Mouse (Mus musculus) cerebral cortex, adult 2 months (tissue): ENCODE results near the gene Nfia.

ENCODE experiments used
- WGBS: fragments of 180-500 bp; shearing (Covaris S2); methylation state at CpG from one replicate; pipeline ENCODE4 v1.1.7; 2018; 5-methylcytosine and 5-hydroxymethylcytosine counted together

Nfia gene

DNA sequence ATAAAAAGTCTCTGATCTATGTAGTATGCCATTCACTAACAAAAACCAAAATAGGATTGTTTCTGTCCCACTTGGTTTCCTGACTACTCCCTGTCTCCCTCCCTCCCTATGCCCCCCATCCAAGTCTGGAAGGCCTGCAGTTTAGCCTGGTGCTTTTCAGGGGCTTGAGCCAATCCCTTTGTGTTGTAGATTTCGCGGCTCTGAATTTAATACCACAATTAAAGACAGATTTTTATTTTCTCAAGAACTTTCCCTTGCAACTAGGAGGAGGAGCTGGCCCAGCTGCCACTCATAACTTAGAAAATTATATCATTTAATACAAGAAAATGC lies 330.8 kb downstream of the Nfia start:
- WGBS = 23% methylated on average over 2 of the region's 2 CpGs

- 92% methylated on average over 8 of the region's 8 CpGs for WGBS
Observed at GRCm38 (mm10) chr4:98104161-98104560, 331.6 kb downstream of the Nfia start.

GRCm38 (mm10) chr4:98104911-98105702 lies 332.6 kb downstream of the Nfia start:
- WGBS = 72% methylated on average over 9 of the region's 9 CpGs

DNA sequence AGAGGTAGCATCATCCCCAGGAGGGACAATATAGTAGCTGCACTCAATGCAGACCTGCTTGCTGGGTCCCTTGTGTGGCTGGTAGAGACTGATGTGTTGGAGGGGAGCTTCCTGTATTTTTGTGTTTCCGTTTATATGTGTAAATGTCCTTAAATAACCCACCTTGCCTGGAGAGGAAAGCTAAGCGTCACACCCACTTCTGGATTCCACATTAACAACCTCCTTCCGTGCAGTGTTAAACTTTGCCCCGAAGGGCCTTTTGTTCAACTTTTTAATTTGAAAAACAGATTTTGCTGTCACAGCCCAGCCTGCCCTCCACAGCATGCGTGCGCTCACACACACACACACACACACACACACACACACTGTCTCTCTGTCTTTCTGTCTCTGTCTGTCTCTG lies 333.4 kb downstream of the Nfia start:
- WGBS = 58% methylated on average over 6 of the region's 6 CpGs

- WGBS = 63% methylated on average over 14 of the region's 14 CpGs
Observed at GRCm38 (mm10) chr4:98106445-98107092, 334.0 kb downstream of the Nfia start.

- WGBS = 72% methylated on average over 4 of the region's 4 CpGs
Observed at GRCm38 (mm10) chr4:98107093-98107453, 334.5 kb downstream of the Nfia start.

DNA sequence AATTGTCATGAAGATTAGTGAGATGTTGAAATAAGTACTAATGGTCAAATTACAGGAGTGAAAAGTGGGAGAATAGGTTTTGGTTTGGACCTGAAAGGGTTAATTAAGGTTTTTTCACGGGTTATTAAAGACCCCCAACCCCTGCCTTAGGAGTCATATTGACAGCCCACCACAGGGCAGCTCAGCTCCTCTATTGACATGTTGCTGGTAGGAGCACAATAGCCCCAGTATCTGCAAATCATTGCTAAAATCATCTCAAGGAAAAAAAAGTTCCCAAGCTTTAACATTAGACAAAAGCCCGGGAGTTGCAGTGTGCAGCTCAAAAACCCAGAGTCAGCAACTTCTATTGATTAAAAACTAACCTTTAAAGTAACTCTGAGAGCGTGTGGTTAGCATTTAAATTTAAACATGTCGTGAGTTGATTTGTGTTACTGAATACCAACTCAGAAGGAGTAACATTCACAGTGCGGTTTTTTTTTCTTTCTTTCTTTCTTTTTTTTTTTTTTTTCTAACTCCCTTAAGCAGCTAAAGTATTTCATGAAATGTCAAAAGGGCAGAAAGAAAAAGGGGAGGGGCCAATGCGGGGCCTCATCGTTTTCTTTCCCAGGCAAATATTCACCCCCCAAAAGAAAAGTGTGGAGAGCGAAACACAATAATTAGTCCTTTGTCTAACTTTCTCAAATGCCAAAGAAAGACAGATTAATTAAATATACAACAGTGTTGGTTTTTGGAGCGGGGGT lies 335.6 kb downstream of the Nfia start:
- WGBS = 29% methylated on average over 9 of the region's 9 CpGs

DNA sequence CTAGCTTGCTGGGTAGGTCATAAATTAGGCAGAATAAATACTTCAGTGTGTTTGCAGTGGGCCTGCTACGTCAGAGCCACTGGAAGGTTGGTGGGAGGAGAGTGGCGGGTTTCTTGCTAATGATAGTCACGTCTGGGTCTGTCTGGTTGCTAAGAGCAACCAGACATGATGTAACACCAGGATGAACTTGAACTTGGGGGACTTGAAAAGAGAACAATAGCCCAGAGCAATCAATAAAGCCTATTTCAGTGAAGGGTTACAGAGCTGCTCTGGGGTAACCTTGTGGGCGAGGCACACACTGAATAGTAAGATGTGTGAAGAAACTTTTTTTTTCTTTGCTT lies 336.1 kb downstream of the Nfia start:
- WGBS = 25% methylated on average over 4 of the region's 4 CpGs

GRCm38 (mm10) chr4:98109064-98109463 lies 336.5 kb downstream of the Nfia start:
- 34% methylated on average over 7 of the region's 7 CpGs for WGBS

DNA sequence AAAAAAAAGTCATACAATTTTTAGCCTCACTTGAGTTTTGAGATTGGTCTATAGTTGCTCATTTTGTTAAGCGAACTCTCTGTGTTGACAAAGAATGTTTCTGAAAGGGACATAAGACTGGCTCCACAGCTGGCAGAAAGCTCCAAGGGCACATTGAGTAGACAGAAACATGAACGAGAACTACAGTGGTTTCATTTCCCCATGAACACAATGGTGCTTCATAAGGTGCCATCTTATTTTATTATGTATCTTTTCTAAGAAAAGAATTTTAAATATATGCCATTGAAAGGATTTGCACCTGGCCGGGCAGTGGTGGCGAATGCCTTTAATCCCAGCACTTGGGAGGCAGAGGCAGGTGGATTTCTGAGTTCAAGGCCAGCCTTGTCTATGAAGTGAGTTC lies 337.4 kb downstream of the Nfia start:
- WGBS = 82% methylated on average over 4 of the region's 4 CpGs

GRCm38 (mm10) chr4:98113289-98114024 lies 340.9 kb downstream of the Nfia start:
- 71% methylated on average over 10 of the region's 10 CpGs for WGBS

GRCm38 (mm10) chr4:98114966-98115365 lies 342.4 kb downstream of the Nfia start:
- WGBS = 57% methylated on average over 2 of the region's 2 CpGs

- 76% methylated on average over 4 of the region's 4 CpGs for WGBS
Observed at GRCm38 (mm10) chr4:98115401-98115800, 342.9 kb downstream of the Nfia start.

- WGBS = 94% methylated on average over 7 of the region's 7 CpGs
Observed at GRCm38 (mm10) chr4:98116046-98116445, 343.5 kb downstream of the Nfia start.

DNA sequence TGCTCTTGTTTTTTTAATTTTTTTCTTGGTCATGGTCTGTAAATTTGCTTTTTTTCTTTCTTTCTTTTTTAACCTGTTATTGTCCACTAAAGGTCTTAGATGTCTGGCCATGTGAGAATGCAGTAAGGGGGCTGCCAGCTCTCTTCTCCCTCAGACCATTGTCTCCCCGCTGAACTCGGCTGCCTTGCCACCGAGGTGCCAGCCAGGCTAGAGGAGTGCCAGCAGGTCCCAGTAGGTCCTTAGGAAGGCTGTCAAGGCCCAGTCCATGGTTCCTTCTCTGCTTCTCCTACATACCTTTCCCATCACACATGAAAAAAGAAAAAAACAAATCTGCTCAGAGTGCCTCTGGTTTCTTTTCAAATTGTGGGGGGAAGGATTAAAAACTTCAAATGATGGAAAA lies 345.6 kb downstream of the Nfia start:
- 63% methylated on average over 3 of the region's 3 CpGs for WGBS

DNA sequence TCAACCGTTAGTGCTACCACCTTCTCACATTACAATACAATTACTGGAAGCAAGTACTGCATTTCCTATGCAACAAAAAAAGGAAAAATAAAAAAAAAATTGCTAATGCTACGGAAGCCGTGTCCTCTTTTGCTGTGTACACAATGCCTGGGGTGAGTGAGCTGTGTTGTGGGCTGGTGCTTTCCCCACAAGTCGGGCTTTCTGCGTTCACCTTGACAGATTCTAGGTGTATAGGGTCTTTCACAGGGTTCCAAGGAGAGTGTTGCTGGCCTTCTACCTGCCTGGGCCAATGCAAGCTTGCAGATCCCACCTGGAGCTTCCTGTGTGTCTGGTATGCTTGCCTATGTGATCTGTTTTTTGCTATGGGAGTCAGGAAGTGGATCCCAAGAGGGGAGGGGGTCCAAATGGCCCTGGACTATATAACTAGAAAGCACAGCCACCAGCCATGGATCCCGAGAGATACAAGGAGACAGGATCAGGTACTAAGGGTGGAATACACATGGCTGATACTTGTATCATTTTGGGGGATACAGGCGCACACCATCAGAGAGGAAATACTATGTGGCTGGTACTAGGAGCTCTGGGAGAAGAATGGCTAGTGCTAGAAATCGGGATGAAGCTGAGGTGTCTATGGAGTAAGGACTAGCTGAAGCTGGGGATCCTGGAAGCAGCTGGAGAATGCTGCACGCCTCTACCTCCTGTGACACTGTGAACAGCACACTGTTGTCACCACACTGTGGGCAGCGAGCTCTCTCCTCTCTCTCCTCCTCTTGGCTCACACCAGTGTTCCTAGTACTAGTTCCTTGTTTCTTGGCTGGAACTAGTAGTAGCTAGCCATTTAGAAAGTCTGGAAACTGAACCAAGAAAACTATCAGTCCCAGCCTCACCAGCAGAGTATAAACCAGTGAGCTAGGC lies 346.5 kb downstream of the Nfia start:
- WGBS = 76% methylated on average over 10 of the region's 10 CpGs

- WGBS = 81% methylated on average over 3 of the region's 3 CpGs
Observed at GRCm38 (mm10) chr4:98119949-98120531, 347.5 kb downstream of the Nfia start.

GRCm38 (mm10) chr4:98120706-98121340 lies 348.3 kb downstream of the Nfia start:
- 92% methylated on average over 6 of the region's 6 CpGs for WGBS

DNA sequence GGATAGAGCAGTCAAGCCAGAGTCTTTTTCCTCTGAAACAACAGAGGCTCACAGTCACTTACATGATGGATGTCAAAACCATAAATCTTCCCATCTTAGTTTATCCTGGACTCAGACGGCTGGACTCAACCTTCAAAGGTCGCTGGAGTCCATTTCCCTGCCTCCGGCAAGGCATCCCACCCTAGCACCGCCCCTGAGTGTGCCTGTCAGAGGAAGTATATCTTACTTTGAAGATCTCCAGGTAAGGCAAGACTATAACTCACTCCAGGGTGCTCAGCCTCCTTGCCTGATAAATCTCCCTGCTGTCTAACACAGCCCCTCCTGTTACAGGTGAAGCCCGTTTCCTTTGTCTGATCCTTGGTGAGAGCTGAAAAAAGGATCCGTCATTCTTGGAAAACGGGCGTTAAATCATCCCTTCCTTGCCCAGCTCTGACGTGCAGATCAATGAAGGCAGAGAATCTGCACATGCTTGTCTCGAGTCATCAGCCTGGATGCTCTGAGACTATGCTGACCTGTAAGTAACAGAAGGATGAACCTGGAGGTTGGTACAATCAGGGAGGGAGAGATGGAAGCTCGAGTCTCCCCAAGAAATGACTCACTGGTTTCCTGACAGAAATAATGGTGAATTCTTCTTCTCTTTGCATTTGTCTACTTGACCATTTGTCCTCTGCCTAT lies 353.6 kb downstream of the Nfia start:
- 91% methylated on average over 11 of the region's 11 CpGs for WGBS

DNA sequence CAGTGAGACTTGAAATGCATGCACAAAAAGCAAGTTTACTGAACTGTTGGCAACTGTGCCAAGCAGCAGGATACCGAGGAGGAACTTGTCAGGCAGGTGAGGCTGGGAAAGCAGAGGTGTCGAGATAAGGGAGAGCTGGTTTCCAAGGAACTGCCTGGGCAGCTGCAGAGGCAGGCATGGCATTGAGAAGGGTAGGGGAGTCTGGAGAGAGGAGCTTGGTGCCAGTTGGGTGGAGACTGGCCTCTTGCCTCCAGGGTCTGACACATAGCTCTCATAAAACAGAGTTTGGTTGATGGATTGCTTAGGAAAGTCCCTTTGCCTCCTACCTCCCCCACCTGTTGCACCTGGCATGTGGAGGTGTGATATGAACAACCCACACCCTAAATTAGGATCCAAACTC lies 358.3 kb downstream of the Nfia start:
- WGBS = 54% methylated on average over 2 of the region's 2 CpGs
